Mouse (Mus musculus) cerebellum, adult 9-11 months (tissue): Measurements from ENCODE around the gene Olfr535.
"Not testable (repeated sequence)": the region's sequence is repeated elsewhere in the genome, so short reads cannot be mapped to it uniquely, and the experiment has no call there.

ENCODE experiments used
- DNase-seq: peaks from one replicate; pipeline ENCODE4 v3.0.0; 2022

Olfr535 gene

DNA sequence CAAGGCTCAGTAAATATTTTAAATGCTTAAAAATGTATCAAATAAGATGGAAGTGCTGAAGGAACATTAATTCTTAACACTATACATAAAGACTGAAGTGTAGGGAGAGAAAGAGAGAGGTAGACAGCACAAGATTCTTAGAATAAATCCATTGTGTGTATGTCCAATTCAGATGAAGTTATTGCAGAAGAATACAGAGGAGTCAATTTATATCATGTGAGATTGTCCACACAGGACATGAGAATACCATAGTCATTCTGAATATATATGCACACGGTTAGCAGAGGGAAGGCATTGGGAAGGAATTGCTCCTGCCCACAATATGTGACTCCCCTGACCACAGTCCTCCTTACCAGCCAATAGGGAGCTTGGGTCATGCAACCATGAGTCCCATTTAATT, at the start of gene Olfr535:
Gene Olfr535, plus strand, starts transcription at position 301 of the 400 bp plus-strand sequence.
- DNase-seq: no peak

DNA sequence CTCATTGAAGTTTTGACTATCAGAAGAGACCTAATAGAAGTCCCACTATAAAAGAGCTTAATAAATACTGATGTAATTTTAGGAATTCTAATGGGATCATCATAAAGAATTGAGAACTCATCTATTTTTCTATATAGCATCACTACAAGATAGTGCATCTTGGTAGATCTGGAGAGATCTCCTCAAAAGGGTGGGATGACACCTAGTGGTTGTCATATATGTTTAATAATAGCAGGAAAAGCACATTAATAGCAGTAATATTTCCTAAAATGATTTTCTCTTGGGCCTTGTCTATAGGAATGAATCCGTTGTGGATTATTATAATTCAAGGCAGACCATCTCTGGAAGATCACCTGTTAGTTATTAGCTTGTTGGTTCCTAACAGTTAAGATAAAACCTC, 40.9 kb upstream of the Olfr535 start:
- DNase-seq: no peak

DNA sequence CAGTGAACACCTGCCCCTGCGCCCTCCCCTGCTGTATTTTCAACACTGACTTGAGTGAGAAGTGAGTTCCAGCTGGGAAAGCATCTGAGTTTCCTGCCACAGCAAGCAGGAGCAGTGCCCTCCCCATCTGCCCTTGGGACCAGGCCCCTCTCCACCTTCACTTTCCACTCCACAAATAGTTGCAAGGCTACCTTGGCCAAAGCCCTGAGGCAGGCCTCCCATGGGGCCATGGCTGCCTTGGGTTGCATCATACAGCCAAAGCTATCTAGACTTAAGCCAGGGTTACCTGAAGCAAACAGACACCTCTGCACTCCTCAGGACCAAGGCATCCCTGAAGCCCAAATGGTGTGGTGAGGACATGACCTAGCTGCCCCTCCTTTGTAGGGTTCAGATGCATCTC, 20.9 kb upstream of the Olfr535 start, which contains the start of gene Olfr533:
Gene Olfr533, plus strand, starts transcription at position 301 of the 400 bp plus-strand sequence.
- not testable (repeated sequence) for DNase-seq

DNA sequence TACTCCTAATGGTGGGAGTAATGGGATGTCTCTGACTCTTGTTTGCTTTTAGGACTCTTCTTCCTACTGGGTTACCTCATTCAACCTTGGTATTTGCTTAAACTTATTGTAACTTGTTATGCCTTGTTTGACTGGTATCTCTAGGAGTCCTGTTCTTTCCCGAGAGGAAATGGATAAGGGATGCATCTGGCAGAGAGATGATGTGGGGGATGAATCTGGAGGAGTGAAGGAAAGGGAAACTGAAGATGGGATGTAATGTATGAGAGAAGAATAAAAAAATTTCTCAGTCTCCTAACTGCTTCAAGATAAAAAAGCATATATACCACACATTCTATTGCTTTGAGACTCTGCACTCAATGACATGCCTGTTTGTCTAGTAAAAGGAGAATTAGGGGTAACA, 6.1 kb upstream of the Olfr535 start:
- no peak for DNase-seq

DNA sequence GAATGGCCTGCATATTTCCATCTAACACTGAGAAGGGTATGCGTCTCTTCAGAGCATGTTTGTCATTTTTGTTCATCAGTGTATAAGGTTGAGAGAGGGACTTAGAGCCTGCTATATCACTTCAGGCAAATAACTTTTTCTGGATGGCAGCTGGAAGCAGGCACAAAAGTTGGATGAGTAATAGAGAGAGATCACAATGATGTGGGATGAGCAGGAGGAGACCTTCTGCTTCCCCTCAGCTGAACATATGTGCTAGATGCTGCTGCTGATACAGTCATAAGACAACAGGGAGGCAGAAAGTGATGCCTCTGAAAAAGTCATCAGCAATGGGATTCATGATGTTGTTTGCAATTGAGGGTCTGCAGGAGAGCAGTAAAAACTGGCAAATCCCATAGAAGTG, 5.3 kb upstream of the Olfr535 start:
- DNase-seq: no peak

DNA sequence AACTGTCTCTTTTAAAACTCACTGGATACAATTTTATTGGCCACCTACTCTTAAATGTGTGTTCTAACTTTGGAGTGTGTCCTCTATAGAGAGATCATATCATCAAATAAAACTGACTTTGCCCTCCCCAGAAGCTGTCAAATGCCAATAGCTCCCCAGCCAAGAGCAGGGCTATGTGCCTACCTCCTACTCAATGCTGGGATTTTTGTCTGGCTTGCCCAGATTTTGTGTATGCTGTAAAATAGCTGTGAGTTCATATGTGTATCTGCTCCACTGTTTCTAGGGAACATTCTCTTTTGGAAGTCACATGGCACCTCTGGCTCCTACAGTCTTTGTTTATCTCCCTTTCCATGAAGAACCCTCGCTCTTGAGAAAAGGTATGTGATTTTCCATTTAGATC, 5.0 kb downstream of the Olfr535 start:
- no peak for DNase-seq

DNA sequence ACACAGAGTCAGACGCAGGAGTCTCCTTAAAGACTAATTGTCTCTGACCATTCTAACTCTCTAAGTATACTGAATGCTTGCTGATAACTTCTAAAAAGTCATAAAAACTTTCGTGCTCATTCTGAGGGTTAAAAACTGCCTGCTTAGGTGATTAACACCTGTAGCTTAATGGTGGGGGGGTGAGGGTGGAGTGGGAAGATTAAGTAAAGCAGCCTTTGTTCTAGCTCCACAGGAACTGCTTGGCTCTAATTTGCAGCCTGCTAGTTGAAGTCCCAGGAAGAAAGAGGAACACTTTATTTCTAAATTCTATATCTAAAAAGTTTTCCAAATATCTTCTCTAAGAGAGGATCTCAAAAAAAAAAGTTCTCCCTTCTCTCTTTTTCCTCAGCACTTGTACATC, 10.2 kb downstream of the Olfr535 start:
- DNase-seq: no peak

DNA sequence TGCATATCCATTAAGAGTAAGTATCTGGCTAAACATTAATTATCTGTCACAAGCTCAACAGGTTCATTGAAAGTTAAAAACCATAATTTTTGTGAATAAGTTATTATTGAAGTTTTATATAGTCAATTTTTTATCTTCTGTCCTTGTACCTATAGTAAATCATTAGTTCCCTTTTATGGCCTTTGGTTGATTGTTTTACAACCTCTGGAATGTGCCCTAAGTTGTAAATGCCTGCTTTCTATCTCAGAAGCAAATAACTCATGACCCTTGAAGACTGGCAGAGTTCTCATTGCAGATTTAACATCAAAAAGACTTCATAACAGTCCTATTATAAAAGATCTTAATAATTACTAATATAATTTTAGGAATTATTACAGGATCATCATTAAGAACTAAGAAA, 10.7 kb downstream of the Olfr535 start:
- DNase-seq: no peak

DNA sequence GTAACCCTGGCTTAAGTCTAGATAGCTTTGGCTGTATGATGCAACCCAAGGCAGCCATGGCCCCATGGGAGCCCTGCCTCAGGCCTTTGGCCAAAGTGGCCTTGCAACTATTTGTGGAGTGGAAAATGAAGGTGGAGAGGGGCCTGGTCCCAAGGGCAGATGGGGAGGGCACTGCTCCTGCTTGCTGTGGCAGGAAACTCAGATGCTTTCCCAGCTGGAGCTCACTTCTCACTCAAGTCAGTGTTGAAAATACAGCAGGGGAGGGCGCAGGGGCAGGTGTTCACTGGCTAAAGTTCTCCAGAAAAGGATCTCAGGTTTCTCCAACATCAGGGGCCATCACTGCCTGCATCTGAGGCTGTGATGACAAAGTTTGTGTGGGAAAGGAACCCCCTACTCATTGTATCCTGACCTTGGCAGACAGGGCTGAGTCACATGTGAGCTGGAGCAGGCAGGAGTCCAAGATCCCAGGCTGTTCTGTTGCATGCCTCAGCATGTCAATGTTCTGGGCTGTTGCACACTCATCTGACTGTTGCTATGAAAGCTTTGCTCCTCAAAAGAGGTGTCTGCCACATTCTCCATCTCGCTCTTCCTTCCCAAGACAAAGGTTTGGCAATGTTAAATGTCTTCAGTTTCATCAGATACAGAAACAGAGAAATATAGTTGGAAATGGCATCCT, 23.5 kb downstream of the Olfr535 start, which contains the start of gene Olfr536:
Gene Olfr536, minus strand, starts transcription at position 51 of the 676 bp plus-strand sequence.
- DNase-seq: not testable (repeated sequence)

DNA sequence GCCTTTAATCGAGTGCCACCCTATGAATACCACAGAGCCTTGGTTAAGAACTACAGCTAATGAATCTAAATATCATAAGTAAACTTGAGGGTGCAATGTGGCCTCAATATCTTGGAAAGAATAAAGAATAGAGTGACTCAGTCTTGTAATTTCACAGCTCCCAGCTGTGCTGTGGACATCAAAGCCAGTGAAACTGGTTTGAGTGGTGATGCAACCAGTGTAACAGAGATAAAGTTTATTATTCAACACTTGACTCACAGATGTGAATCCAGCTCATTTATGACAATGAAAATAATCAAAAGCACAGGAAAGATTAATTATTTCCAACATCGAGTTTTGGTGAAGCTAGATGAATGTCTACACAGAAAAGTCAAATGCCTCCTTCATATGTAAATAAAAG, 55.7 kb downstream of the Olfr535 start:
- DNase-seq: no peak
